Mouse (Mus musculus) bone marrow, adult 2 months (tissue): ENCODE data around the gene Cfap57.

ENCODE experiments used
- CTCF ChIP-seq: fragments of 200-500 bp; IDR thresholded peaks from 2 replicates; pipeline ENCODE4 v1.5.1; 2011; ENCODE audit warnings: low read length, control low read depth; ENCODE audit not compliant: control insufficient read depth, insufficient read depth
- POLR2A ChIP-seq: fragments of 200-500 bp; IDR thresholded peaks from 2 replicates; pipeline ENCODE4 v1.6.1; 2011; ENCODE audit warnings: low read depth, mild to moderate bottlenecking, control low read depth, low read length, borderline replicate concordance; ENCODE audit not compliant: control insufficient read depth

DNA sequence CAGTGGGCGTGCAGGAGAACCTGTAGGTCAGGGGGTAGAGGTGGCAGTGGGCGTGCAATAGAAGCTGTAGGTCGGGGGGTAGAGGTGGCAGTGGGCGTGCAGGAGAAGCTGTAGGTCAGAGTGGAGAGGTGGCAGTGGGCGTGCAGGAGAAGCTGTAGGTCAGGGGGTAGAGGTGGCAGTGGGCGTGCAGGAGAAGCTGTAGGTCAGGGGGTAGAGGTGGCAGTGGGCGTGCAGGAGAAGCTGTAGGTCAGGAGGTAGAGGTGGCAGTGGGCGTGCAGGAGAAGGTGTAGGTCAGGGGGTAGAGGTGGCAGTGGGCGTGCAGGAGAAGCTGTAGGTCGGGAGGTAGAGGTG, 72.5 kb downstream of the Cfap57 start:
- peak; percentile 17; the same call in 1 of the 2 replicates for TF ChIP-seq CTCF
- TF ChIP-seq POLR2A = 0 out of 2 replicates have a peak, but pooled peaks have one; percentile 6
